Mouse (Mus musculus): ENCODE results near the gene Man1a2. TPM values are rescaled to one million over a fixed set of nuclear protein-coding genes. Genes with fewer than 3 reads are reported as not detected.

Man1a2 gene
- polyA plus RNA-seq, 1 experiment from 2014 or later, result 57.8 TPM

Other genes with a start within 250 kb of the Man1a2 start
- gene Tent5c, start 196.2 kb downstream of the Man1a2 start, polyA plus RNA-seq (2014; fragmentation: Nextera tagmentation; extraction: Ambion mirVana), result 2.6 and 3.0 TPM in 2 replicates
- gene Vtcn1, start 140.0 kb upstream of the Man1a2 start, polyA plus RNA-seq (2014; fragmentation: Nextera tagmentation; extraction: Ambion mirVana), result 0.15 TPM in 1 of 2 replicates, not detected in the other
- gene Trim45, start 236.7 kb upstream of the Man1a2 start, polyA plus RNA-seq (2014; fragmentation: Nextera tagmentation; extraction: Ambion mirVana), result 5.0 TPM in 2 replicates

All from neural tube, embryonic 11.5 days (tissue).